Mouse (Mus musculus) megakaryocyte-erythroid progenitor cell, adult 5-6 weeks (primary cell): Measurements from ENCODE around the gene Yars. TPM values are rescaled to one million over a fixed set of nuclear protein-coding genes. Genes with fewer than 3 reads are reported as not detected.

Experiments
- ATAC-seq: replicated peaks from 2 replicates; pipeline ENCODE4 v1.8.0; 2016; ENCODE audit warnings: mild to moderate bottlenecking, inconsistent platforms; ENCODE audit not compliant: severe bottlenecking, poor library complexity, low FRiP score, low TSS enrichment
- total RNA-seq, 2 experiments: library from RNA; stranded (forward) in 1 of 2; stranded (reverse) in 1 of 2; fragments of 200-1000, 215-1000 nt in 1 of 2; fragments of >200 nt in 1 of 2; fragmentation: Nextera tagmentation in 1 of 2; gene quantifications; 2 replicates each; pipeline ENCODE4 v1.2.3; 2014 to 2017

The Yars gene
- total RNA-seq, 2 experiments from 2014 or later: 45.5 to 56.6 TPM

- no peak for ATAC-seq
Measured at GRCm38 (mm10) chr4:129226441-129226963, 36.9 kb downstream of the Yars start.

- no peak for ATAC-seq
Measured at GRCm38 (mm10) chr4:129227170-129227984, 37.8 kb downstream of the Yars start.

GRCm38 (mm10) chr4:129227985-129228381 is 38.4 kb downstream of the Yars start:
- no peak for ATAC-seq

- no peak for ATAC-seq
Measured at GRCm38 (mm10) chr4:129230926-129231325, 41.4 kb downstream of the Yars start.

GRCm38 (mm10) chr4:129231594-129232450 is 42.3 kb downstream of the Yars start:
- 0 out of 2 replicates have a peak, but pooled peaks have one; percentile 18 for ATAC-seq

- no peak for ATAC-seq
Measured at GRCm38 (mm10) chr4:129232561-129233360, 43.2 kb downstream of the Yars start.

- ATAC-seq: peak; percentile 56
Measured at GRCm38 (mm10) chr4:129234488-129234887, 44.9 kb downstream of the Yars start.

- ATAC-seq: peak; percentile 27
Measured at GRCm38 (mm10) chr4:129235147-129235546, 45.6 kb downstream of the Yars start.

- no peak for ATAC-seq
Measured at GRCm38 (mm10) chr4:129236236-129236813, 46.8 kb downstream of the Yars start.

- no peak for ATAC-seq
Measured at GRCm38 (mm10) chr4:129237843-129238441, 48.4 kb downstream of the Yars start.

GRCm38 (mm10) chr4:129238579-129239016 is 49.0 kb downstream of the Yars start:
- ATAC-seq: no peak

GRCm38 (mm10) chr4:129239075-129239474 is 49.5 kb downstream of the Yars start:
- ATAC-seq: peak; percentile 45

GRCm38 (mm10) chr4:129241898-129242297 is 52.3 kb downstream of the Yars start:
- no peak for ATAC-seq

GRCm38 (mm10) chr4:129242327-129242726 is 52.8 kb downstream of the Yars start:
- no peak for ATAC-seq

GRCm38 (mm10) chr4:129242761-129243160 is 53.2 kb downstream of the Yars start:
- no peak for ATAC-seq

GRCm38 (mm10) chr4:129244802-129245201 is 55.2 kb downstream of the Yars start:
- no peak for ATAC-seq

GRCm38 (mm10) chr4:129246360-129247301 is 57.1 kb downstream of the Yars start:
- no peak for ATAC-seq
